Mouse (Mus musculus) bone marrow, adult 2 months (tissue): Measurements from ENCODE around the gene Tmem59.

Experiments used
- CTCF ChIP-seq: fragments of 200-500 bp; IDR thresholded peaks from 2 replicates; pipeline ENCODE4 v1.5.1; 2011; ENCODE audit warnings: low read length, control low read depth; ENCODE audit not compliant: control insufficient read depth, insufficient read depth
- POLR2A ChIP-seq: fragments of 200-500 bp; IDR thresholded peaks from 2 replicates; pipeline ENCODE4 v1.6.1; 2011; ENCODE audit warnings: low read depth, mild to moderate bottlenecking, control low read depth, low read length, borderline replicate concordance; ENCODE audit not compliant: control insufficient read depth

DNA sequence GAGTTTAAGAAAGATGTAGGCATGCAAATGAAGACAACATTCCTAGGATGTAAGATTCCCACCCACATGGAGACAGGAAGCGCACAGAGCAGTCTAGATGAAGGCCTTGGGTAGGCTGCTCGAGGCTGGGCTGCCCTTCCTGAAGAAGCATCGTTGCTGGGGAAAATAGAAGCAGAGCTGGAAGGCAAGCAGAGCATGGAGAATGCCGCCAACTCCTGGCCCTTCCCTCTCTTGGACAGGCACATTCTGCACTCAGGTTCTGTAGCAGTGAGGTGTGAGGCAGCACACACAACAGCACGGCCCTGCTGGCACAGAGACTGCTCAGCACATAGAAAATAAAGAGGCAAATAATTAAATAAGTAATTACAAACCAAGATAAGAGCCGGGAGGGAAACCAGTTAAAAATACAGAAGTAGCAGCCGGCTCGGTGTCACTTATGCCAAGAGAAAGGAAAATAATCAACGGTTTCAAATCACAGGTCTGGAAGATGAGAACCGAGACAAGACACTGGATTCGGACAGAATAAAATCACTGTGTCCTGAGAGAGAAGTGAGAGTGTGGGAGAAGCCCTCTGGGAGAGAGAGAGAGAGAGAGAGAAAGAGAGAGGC lies 18.9 kb upstream of the Tmem59 start:
- TF ChIP-seq POLR2A (no peak), CTCF (no peak)
